Mouse (Mus musculus) intestine, embryonic 15.5 days (tissue): ENCODE results near the gene Olfr764-ps1. TPM values are rescaled to one million over a fixed set of nuclear protein-coding genes. Genes with fewer than 3 reads are reported as not detected.
A peak's percentile ranks its signal among the peaks of the same experiment; 100 is the strongest.
"Not testable (repeated sequence)": the region's sequence is repeated elsewhere in the genome, so short reads cannot be mapped to it uniquely, and the experiment has no call there.

Experiments
- ATAC-seq: fragments of 200-750 bp; cut with Nextera tagmentation; 2 replicates; pipeline ENCODE4 v1.8.0; 2017; ENCODE audit warnings: moderate TSS enrichment, moderate library complexity
- H3K27ac ChIP-seq: fragments of 300-500 bp; sonication (generic); 2 replicates; pipeline ENCODE4 v1.5.1; 2015; ENCODE audit warnings: mild to moderate bottlenecking, inconsistent platforms
- H3K27me3 ChIP-seq: fragments of 300-500 bp; sonication (generic); replicated peaks from 2 replicates; pipeline ENCODE4 v1.6.1; 2015; ENCODE audit warnings: inconsistent platforms
- H3K36me3 ChIP-seq: fragments of 300-500 bp; sonication (generic); 2 replicates; pipeline ENCODE4 v1.6.1; 2015; ENCODE audit warnings: inconsistent platforms
- H3K4me1 ChIP-seq: fragments of 300-500 bp; sonication (generic); replicated peaks from 2 replicates; pipeline ENCODE4 v1.6.1; 2015; ENCODE audit warnings: inconsistent platforms
- H3K4me2 ChIP-seq: fragments of 300-500 bp; sonication (generic); replicated peaks from 2 replicates; pipeline ENCODE4 v1.6.1; 2015; ENCODE audit warnings: mild to moderate bottlenecking, inconsistent platforms
- H3K4me3 ChIP-seq: fragments of 300-500 bp; sonication (generic); replicated peaks from 2 replicates; pipeline ENCODE4 v1.5.1; 2015; ENCODE audit warnings: inconsistent platforms
- H3K9ac ChIP-seq: fragments of 300-500 bp; sonication (generic); 2 replicates; pipeline ENCODE4 v1.6.1; 2015; ENCODE audit warnings: inconsistent platforms
- H3K9me3 ChIP-seq: fragments of 300-500 bp; sonication (generic); 2 replicates; pipeline ENCODE4 v1.6.1; 2016; ENCODE audit warnings: inconsistent platforms
- WGBS: fragments of 180-500 bp; shearing (Covaris S2); methylation state at CpG from one replicate; pipeline ENCODE4 v1.1.7; 2015; 5-methylcytosine and 5-hydroxymethylcytosine counted together
- polyA plus RNA-seq: library from polyadenylated mRNA; unstranded; fragments of >200 nt; fragmentation: Nextera tagmentation; extraction: Ambion mirVana; gene quantifications from 2 replicates; pipeline ENCODE4 v1.2.1, GENCODE M21; 2015

Olfr764-ps1 gene
- polyA plus RNA-seq, 1 experiment from 2014 or later, result not detected

DNA sequence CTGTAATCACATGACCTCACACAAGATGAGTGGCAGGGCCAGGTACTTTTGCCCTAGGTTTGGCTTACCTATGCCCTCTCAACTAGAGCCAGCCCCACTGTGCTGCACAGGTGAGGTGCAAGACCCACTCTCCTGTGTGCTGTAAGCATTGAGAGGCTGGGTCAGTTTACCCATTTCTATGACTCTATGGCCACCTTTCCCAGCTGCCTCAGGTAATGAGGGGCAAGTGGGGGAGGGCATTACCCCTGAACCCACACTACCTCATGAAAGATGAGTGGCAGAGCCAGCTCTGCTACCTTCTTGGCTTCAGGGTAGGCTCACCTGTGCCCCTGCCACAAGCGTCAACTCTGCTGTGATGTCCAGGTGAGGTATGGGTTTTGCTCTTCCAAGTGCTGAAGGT lies 43.9 kb downstream of the Olfr764-ps1 start:
- no peak overlapping the region for H3K9ac ChIP-seq
- no peaks in the 10 kb centered on the region for H3K4me1 ChIP-seq
- 79% methylated on average over 1 of the region's 1 CpGs for WGBS
- no peaks in the 10 kb centered on the region for H3K36me3 ChIP-seq
- no peaks in the 10 kb centered on the region for H3K27me3 ChIP-seq
- ATAC-seq, result no peak
- no peak overlapping the region for H3K27ac ChIP-seq
- H3K4me2 ChIP-seq, result no peak overlapping the region
- H3K4me3 ChIP-seq, result no peak overlapping the region
- no peaks in the 10 kb centered on the region for H3K9me3 ChIP-seq

DNA sequence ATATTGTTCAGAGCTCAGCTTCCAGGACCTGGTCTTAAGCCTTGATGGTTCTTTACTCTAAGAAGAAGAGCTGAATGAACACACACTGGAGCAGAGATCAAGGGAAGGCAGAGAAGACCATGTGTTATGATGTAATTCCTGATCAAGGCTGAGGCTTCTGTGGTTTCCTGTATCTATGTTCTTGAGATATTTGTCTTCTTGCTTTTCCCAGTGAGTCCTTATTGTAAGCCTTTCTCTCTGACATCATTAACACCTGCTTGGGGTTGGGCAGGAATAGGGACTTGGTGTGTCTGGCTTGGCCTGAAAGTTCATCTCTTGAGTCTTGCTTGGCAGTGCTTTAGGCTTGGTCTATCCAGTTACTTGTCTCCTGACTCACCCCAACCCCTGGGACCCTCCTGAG lies 48.7 kb downstream of the Olfr764-ps1 start:
- H3K9me3 ChIP-seq, result no peaks in the 10 kb centered on the region

DNA sequence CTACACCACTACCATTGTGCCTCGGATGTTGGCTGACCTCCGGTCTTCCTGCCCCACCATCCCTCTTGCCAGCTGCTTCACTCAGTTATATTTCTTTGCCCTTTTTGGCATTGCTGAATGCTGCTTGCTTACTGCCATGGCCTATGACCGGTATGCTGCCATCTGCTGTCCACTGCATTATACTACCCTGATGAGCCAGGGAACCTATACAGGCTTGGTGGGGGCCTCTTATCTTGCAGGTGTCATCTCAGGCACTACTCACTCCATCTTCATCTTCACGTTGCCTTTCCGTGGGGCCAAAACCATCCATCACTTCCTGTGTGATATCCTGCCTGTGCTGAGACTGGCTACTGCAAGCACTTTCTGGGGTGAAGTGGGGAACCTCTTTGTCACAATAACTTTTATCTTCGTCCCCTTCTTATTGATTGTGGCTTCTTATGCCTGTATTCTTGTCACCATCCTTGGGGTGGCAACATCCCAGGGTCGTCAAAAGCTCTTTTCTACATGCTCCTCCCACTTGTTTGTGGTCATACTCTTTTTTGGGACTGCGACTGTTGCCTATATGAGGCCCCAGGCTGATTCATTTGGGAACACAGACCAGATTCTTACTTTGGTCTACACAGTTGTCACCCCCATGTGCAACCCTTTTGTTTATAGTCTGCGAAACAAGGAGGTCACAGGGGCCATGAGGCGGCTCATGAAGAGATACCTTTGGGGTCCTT lies 49.4 kb downstream of the Olfr764-ps1 start:
- not testable (repeated sequence) for H3K4me1 ChIP-seq, H3K27me3 ChIP-seq, H3K4me3 ChIP-seq, H3K9ac ChIP-seq, H3K4me2 ChIP-seq, H3K9me3 ChIP-seq, H3K27ac ChIP-seq, H3K36me3 ChIP-seq
- 67% methylated on average over 7 of the region's 10 CpGs for WGBS
- ATAC-seq, result 0 out of 2 replicates have a peak, but pooled peaks have one; percentile 47

More for the DNA sequence above, 48.7 kb downstream of the Olfr764-ps1 start:
- no peak overlapping the region for H3K4me2 ChIP-seq
- no peaks in the 10 kb centered on the region for H3K27me3 ChIP-seq
- no peak overlapping the region for H3K27ac ChIP-seq
- H3K4me3 ChIP-seq, result no peak overlapping the region
- H3K36me3 ChIP-seq, result no peaks in the 10 kb centered on the region
- no peak for ATAC-seq
- no peak overlapping the region for H3K9ac ChIP-seq
- no peaks in the 10 kb centered on the region for H3K4me1 ChIP-seq

DNA sequence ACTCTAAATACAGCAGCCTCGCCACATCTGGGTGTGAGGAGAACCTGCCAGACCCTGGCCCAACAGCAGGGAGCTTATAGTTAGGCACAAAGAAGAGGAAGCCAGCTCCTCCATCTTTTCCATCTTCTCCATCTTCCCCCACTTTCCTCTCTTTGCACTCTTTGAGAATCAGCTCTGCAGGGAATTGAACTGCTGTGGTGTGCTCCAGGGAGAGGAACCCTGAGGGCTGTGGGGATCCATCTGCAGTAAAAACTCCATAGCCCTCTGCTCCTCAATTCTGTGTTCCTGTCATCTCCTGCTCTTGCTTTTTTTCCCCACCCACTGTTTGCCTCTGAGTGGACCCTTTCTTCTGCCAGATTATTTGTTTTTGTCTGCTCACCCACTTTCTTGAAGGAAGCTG lies 50.6 kb downstream of the Olfr764-ps1 start, which contains the start of gene Olfr9:
Gene Olfr9 (plus strand): TSS at position 301 of the 400 bp plus-strand sequence.
- H3K4me2 ChIP-seq, H3K27me3 ChIP-seq, H3K27ac ChIP-seq, H3K9ac ChIP-seq, H3K36me3 ChIP-seq, H3K9me3 ChIP-seq, H3K4me3 ChIP-seq, ATAC-seq, H3K4me1 ChIP-seq: not testable (repeated sequence)
- 88% methylated on average over 1 of the region's 1 CpGs for WGBS

Other genes starting within 250 kb of the Olfr764-ps1 start
- gene Mmp19, start 249.0 kb downstream of the Olfr764-ps1 start, polyA plus RNA-seq, result 0.60 and 1.0 TPM in 2 replicates
- gene Dnajc14, start 235.8 kb downstream of the Olfr764-ps1 start, polyA plus RNA-seq, result 44.6 and 47.6 TPM in 2 replicates
- 11.2 and 12.7 TPM in 2 replicates for gene Tmem198b, start 235.5 kb downstream of the Olfr764-ps1 start, polyA plus RNA-seq
- 186 and 201 TPM in 2 replicates for gene Sarnp, start 222.6 kb downstream of the Olfr764-ps1 start, polyA plus RNA-seq
- gene Ormdl2, start 218.3 kb downstream of the Olfr764-ps1 start, polyA plus RNA-seq, result 101 and 116 TPM in 2 replicates
- gene Gdf11, start 148.2 kb downstream of the Olfr764-ps1 start, polyA plus RNA-seq, result 3.5 and 3.9 TPM in 2 replicates
- gene Cd63, start 138.9 kb downstream of the Olfr764-ps1 start, polyA plus RNA-seq, result 708 and 725 TPM in 2 replicates
- 11.7 and 12.0 TPM in 2 replicates for gene Rdh5, start 117.0 kb downstream of the Olfr764-ps1 start, polyA plus RNA-seq
- 194 and 203 TPM in 2 replicates for gene Bloc1s1, start 115.9 kb downstream of the Olfr764-ps1 start, polyA plus RNA-seq
- gene Itga7, start 106.1 kb downstream of the Olfr764-ps1 start, polyA plus RNA-seq, result 2.9 and 3.8 TPM in 2 replicates
- 12.0 and 12.3 TPM in 2 replicates for gene Mettl7b, start 78.9 kb downstream of the Olfr764-ps1 start, polyA plus RNA-seq
- gene Olfr9, start 50.5 kb downstream of the Olfr764-ps1 start, polyA plus RNA-seq, result not detected in 2 replicates
- gene Olfr763, start 29.1 kb downstream of the Olfr764-ps1 start, polyA plus RNA-seq, result not detected in 2 replicates
- gene Olfr765, start 10.1 kb upstream of the Olfr764-ps1 start, polyA plus RNA-seq, result not detected in 2 replicates
- not detected in 2 replicates for gene Olfr766-ps1, start 29.1 kb upstream of the Olfr764-ps1 start, polyA plus RNA-seq
- gene Olfr767, start 43.0 kb upstream of the Olfr764-ps1 start, polyA plus RNA-seq, result not detected in 2 replicates
- gene Olfr768, start 59.5 kb upstream of the Olfr764-ps1 start, polyA plus RNA-seq, result not detected in 2 replicates
- not detected in 2 replicates for gene Olfr769, start 78.0 kb upstream of the Olfr764-ps1 start, polyA plus RNA-seq
- not detected in 2 replicates for gene Olfr770, start 99.1 kb upstream of the Olfr764-ps1 start, polyA plus RNA-seq
- gene Olfr771, start 124.9 kb upstream of the Olfr764-ps1 start, polyA plus RNA-seq, result not detected in 2 replicates
- gene Olfr772, start 138.0 kb upstream of the Olfr764-ps1 start, polyA plus RNA-seq, result not detected in 2 replicates
- not detected in 2 replicates for gene Olfr773, start 147.5 kb upstream of the Olfr764-ps1 start, polyA plus RNA-seq
- gene Olfr774, start 196.3 kb upstream of the Olfr764-ps1 start, polyA plus RNA-seq, result not detected in 2 replicates
- gene Olfr775, start 208.5 kb upstream of the Olfr764-ps1 start, polyA plus RNA-seq, result not detected in 2 replicates
- gene Olfr776, start 219.2 kb upstream of the Olfr764-ps1 start, polyA plus RNA-seq, result not detected in 2 replicates
- gene Olfr777, start 231.6 kb upstream of the Olfr764-ps1 start, polyA plus RNA-seq, result not detected in 2 replicates